Mouse (Mus musculus) heart, adult 10 weeks (tissue): ENCODE data around the gene Sarm1. TPM values are rescaled to one million over a fixed set of nuclear protein-coding genes. Genes with fewer than 3 reads are reported as not detected.

Experiments
- polyA plus RNA-seq: library from polyadenylated mRNA; stranded (reverse); fragments of 350-450 nt; fragmentation: Illumina TruSeq; extraction: RNeasy Lipid Tissue Mini Kit (QIAGEN cat#74804); gene quantifications from one replicate; pipeline ENCODE4 v1.2.3, GENCODE M21; 2014; ENCODE audit warnings: low read depth, low replicate concordance

Sarm1 gene
- 0.18 TPM for polyA plus RNA-seq

GRCm38 (mm10) chr11:78497544-78498522, at the start of gene Sarm1:
Sarm1 (minus strand) TSS chr11:78497754.

DNA sequence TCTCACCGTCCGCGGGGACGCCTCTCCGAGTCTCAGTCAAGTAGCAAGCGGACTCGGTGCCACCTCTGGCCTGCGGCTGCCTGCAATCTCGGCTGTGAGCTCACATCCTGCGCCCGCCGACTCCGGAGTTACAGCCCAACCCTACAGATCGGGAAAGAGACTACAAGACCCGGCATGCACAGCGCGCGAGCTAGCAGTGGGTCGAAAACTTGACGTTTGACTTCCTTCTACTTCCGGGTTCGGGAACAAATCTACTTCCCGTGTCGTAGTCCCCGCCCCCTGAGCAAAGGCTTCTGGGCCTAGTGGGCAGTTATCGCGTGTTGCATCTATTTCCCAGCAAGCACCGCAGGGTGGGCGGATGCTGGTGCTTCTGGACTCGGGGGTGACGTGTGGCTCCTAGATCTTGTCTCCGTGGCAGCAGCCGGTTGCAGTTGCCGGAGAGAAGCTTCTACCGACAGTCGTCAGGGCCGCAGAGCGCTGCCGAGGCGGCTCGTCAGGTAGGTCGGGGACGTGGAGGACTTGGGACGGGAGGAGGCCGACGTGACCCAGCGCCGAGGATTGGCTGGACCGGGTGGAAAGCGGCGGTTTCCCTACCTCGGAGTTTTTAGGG, 38.6 kb upstream of the Sarm1 start, which contains the start of the genes Tnfaip1 and Ift20:
Tnfaip1 (minus strand) TSS at position 253 of the 610 bp plus-strand sequence.
Ift20 (plus strand) TSS at position 282 of the 610 bp plus-strand sequence.

GRCm38 (mm10) chr11:78512025-78512957, 14.7 kb upstream of the Sarm1 start, which contains the start of the genes Tmem199 and Poldip2:
Tmem199 (minus strand) TSS chr11:78512172.
Poldip2 (plus strand) TSS chr11:78512193.

GRCm38 (mm10) chr11:78502909-78503650, 5.5 kb upstream of the Sarm1 start, which contains the start of gene Sebox:
Sebox (plus strand) TSS chr11:78503447.

DNA sequence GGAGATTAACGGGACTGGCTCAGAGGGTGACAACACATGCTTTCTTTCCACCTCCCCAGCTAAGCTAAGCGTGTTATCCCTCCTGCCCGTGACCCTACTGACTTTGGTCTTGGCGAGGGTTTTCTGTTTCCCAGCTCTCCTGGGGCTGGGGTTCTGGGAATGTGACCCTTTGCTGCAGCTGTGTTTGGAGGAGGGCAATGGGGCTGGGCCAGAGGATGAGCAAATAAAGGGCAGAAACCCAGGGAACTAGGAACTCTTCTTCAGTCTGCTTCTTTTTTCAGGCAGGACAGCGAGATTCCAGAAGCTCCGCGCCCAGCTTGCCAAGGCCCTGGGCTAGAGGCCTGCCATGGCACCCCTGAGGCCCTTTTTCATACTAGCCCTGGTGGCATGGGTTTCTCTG, 1.4 kb upstream of the Sarm1 start, which contains the start of gene Vtn:
Vtn (plus strand) TSS at position 88 of the 400 bp plus-strand sequence.

GRCm38 (mm10) chr11:78465568-78466180, 31.9 kb downstream of the Sarm1 start, which contains the start of gene Slc46a1:
Slc46a1 (plus strand) TSS chr11:78465697.

Other genes starting within 250 kb of the Sarm1 start
- gene 2610507B11Rik, start 236.0 kb downstream of the Sarm1 start, polyA plus RNA-seq = 147 TPM
- 0.45 TPM for gene BC030499, start 206.9 kb downstream of the Sarm1 start, polyA plus RNA-seq
- 0.37 TPM for gene Spag5, start 196.2 kb downstream of the Sarm1 start, polyA plus RNA-seq
- 0.63 TPM for gene Aldoc, start 174.8 kb downstream of the Sarm1 start, polyA plus RNA-seq
- 23.8 TPM for gene Pigs, start 169.3 kb downstream of the Sarm1 start, polyA plus RNA-seq
- gene Unc119, start 154.3 kb downstream of the Sarm1 start, polyA plus RNA-seq = 6.7 TPM
- gene Foxn1, start 111.2 kb downstream of the Sarm1 start, polyA plus RNA-seq = not detected
- gene Slc13a2, start 75.5 kb downstream of the Sarm1 start, polyA plus RNA-seq = not detected
- gene Slc46a1, start 32.1 kb downstream of the Sarm1 start, polyA plus RNA-seq = 2.9 TPM
- gene Vtn, start 1.3 kb upstream of the Sarm1 start, polyA plus RNA-seq = 27.3 TPM
- not detected for gene Sebox, start 5.7 kb upstream of the Sarm1 start, polyA plus RNA-seq
- 18.0 TPM for gene Tmem199, start 14.4 kb upstream of the Sarm1 start, polyA plus RNA-seq
- 133 TPM for gene Poldip2, start 14.4 kb upstream of the Sarm1 start, polyA plus RNA-seq
- 44.0 TPM for gene Tnfaip1, start 38.6 kb upstream of the Sarm1 start, polyA plus RNA-seq
- 60.0 TPM for gene Ift20, start 38.6 kb upstream of the Sarm1 start, polyA plus RNA-seq
- gene Tmem97, start 53.0 kb upstream of the Sarm1 start, polyA plus RNA-seq = 9.1 TPM
- 17.5 TPM for gene Nlk, start 199.6 kb upstream of the Sarm1 start, polyA plus RNA-seq